Mouse (Mus musculus) embryonic facial prominence, embryonic 11.5 days (tissue): ENCODE measurements at regions not wholly inside any gene's neighbourhood (a gene's known extent, or its start where the extent isn't known, plus 50 kb on each side); places are given as distances from the start of the nearest gene placed in this dataset.

Experiments
- ATAC-seq: fragments of 200-750 bp; cut with Nextera tagmentation; replicated peaks from 2 replicates; pipeline ENCODE4 v1.8.0; 2017; ENCODE audit warnings: low read depth; ENCODE audit not compliant: insufficient number of reproducible peaks, low FRiP score, low TSS enrichment
- DNase-seq: peaks from one replicate; pipeline ENCODE4 v3.0.0-alpha.2; 2015; ENCODE audit warnings: low spot score
- H3K27ac ChIP-seq: fragments of 300-500 bp; sonication (generic); replicated peaks from 2 replicates; pipeline ENCODE4 v1.5.1; 2014; ENCODE audit warnings: mild to moderate bottlenecking, low read depth, low read length, control low read depth
- H3K27me3 ChIP-seq: fragments of 300-500 bp; sonication (generic); 2 replicates; pipeline ENCODE4 v1.6.1; 2014; ENCODE audit warnings: mild to moderate bottlenecking, low read length, moderate library complexity, mixed read lengths; ENCODE audit not compliant: control insufficient read depth, insufficient read depth
- H3K36me3 ChIP-seq: fragments of 300-500 bp; sonication (generic); replicated peaks from 2 replicates; pipeline ENCODE4 v1.6.1; 2014; ENCODE audit warnings: low read depth, mild to moderate bottlenecking, low read length, moderate library complexity, mixed read lengths; ENCODE audit not compliant: control insufficient read depth, insufficient read depth
- H3K4me1 ChIP-seq: fragments of 300-500 bp; sonication (generic); 2 replicates; pipeline ENCODE4 v1.6.1; 2014; ENCODE audit warnings: low read length, mixed read lengths; ENCODE audit not compliant: control insufficient read depth, insufficient read depth
- H3K4me2 ChIP-seq: fragments of 300-500 bp; sonication (generic); 2 replicates; pipeline ENCODE4 v1.6.1; 2014; ENCODE audit warnings: low read depth, mild to moderate bottlenecking, control low read depth, low read length, moderate library complexity
- H3K4me3 ChIP-seq: fragments of 300-500 bp; sonication (generic); 2 replicates; pipeline ENCODE4 v1.5.1; 2014; ENCODE audit warnings: low read depth, low read length, control low read depth
- H3K9ac ChIP-seq: fragments of 300-500 bp; sonication (generic); replicated peaks from 2 replicates; pipeline ENCODE4 v1.6.1; 2014; ENCODE audit warnings: mild to moderate bottlenecking, control low read depth, low read length
- H3K9me3 ChIP-seq: fragments of 300-500 bp; sonication (generic); replicated peaks from 2 replicates; pipeline ENCODE4 v1.6.1; 2016; ENCODE audit warnings: mild to moderate bottlenecking, low read length, inconsistent platforms, mixed read lengths; ENCODE audit not compliant: control insufficient read depth
- WGBS: fragments of 180-500 bp; shearing (Covaris S2); extraction: QIAGEN DNeasy Blood & Tissue Kit; methylation state at CpG from one replicate; pipeline ENCODE4 v1.1.7; 2014; 5-methylcytosine and 5-hydroxymethylcytosine counted together

- no peak overlapping the region for H3K27ac ChIP-seq
- 61% methylated on average over 9 of the region's 9 CpGs for WGBS
- no peak overlapping the region for H3K9ac ChIP-seq
- no peak for DNase-seq
- H3K9me3 ChIP-seq, result no peaks in the 10 kb centered on the region
- no peaks in the 10 kb centered on the region for H3K27me3 ChIP-seq
- no peak overlapping the region for H3K4me2 ChIP-seq
- H3K4me1 ChIP-seq, result no peaks in the 10 kb centered on the region
- H3K36me3 ChIP-seq, result no peaks in the 10 kb centered on the region
- no peak overlapping the region for H3K4me3 ChIP-seq
- no peak for ATAC-seq
These were observed 58.5 kb upstream of the Id2 start for GRCm38 (mm10) chr12:25155396-25155795.

- no peak overlapping the region for H3K27ac ChIP-seq
- H3K4me2 ChIP-seq, result no peak overlapping the region
- H3K36me3 ChIP-seq, result no peaks in the 10 kb centered on the region
- ATAC-seq (no peak), DNase-seq (no peak)
- H3K27me3 ChIP-seq, result no peaks in the 10 kb centered on the region
- no peak overlapping the region for H3K9ac ChIP-seq
- H3K4me3 ChIP-seq, result no peak overlapping the region
- 86% methylated on average over 6 of the region's 6 CpGs for WGBS
- no peaks in the 10 kb centered on the region for H3K4me1 ChIP-seq
- no peaks in the 10 kb centered on the region for H3K9me3 ChIP-seq
These were observed 51.2 kb upstream of the Id2 start for GRCm38 (mm10) chr12:25148099-25148498.
